Mouse (Mus musculus): ENCODE data around the gene Snapc5. TPM values are rescaled to one million over a fixed set of nuclear protein-coding genes. Genes with fewer than 3 reads are reported as not detected.
"Not testable (repeated sequence)": the region's sequence is repeated elsewhere in the genome, so short reads cannot be mapped to it uniquely, and the experiment has no call there.

The Snapc5 gene
- total RNA-seq (2021): 23.2 and 25.0 TPM in 2 replicates
- long read RNA-seq, transcript Snapc5-201 (3 exons, 1,228 nt): major isoform, 26 of 26 reads
- long read RNA-seq, partial matches to known transcripts: 0 of 26 reads
- long read RNA-seq, other reads (novel, unspliced or antisense): 0 of 26 reads

GRCm38 (mm10) chr9:64178974-64179646, at the start of gene Snapc5:
Snapc5 (plus strand) TSS chr9:64179274.
- DNase-seq: peak; percentile 87

GRCm38 (mm10) chr9:64131623-64132022, 47.5 kb upstream of the Snapc5 start:
- DNase-seq: no peak

DNA sequence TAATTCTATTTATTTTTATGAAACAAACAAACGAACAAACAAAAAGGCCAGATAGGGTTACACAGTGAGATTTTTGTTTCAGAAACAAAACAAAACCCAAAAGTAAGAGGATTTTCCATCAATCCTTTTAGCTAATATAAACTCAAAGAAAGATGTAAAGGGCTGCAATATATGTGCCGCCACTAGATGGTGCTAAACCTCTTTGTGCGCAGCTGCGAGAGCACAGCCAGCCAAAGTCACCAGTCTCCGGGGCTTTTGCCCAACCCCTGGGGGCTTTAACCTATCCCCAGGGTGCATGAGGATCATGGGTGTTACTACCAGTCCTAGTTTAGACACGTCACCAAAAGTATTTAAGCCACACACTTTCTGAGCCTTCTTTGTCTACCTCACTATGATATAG, 40.2 kb upstream of the Snapc5 start:
- DNase-seq: peak; percentile 38

DNA sequence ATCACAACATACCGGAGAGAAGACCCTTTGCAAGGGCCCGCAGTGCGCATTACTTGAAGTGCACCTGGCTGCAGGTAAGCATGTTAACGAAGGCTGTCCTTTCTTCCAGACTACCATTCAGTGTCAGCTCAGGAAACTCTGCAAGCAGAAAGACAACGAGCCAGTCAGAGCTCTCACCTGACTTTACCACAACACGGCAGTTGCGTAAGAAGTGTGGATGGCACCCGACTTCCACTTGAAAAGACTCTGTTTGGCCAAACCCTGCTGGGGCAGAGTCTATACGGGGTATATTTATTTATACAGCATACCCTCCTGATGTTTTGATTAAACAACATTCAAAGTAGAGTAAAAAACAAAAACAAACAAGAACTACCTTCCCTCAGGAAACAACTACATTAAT, 39.2 kb upstream of the Snapc5 start:
- DNase-seq: no peak

DNA sequence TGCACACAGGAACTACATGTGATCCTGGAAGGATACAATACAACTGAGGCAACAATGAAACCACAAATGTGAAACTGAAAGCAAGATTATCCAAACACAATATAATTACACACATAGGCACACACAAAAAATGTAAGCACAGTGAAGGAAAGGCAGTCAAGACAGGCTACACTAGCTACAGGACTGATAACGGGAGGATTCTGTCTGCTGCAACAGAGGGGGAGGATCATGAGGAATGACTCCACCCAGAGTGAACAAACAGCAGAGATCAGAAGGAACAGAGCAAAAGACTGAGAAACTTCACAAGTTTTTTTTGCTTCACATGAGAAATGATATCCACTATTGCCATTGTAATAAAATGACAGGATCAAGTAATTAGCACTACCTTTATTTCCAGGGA, 22.4 kb upstream of the Snapc5 start:
- DNase-seq: no peak

DNA sequence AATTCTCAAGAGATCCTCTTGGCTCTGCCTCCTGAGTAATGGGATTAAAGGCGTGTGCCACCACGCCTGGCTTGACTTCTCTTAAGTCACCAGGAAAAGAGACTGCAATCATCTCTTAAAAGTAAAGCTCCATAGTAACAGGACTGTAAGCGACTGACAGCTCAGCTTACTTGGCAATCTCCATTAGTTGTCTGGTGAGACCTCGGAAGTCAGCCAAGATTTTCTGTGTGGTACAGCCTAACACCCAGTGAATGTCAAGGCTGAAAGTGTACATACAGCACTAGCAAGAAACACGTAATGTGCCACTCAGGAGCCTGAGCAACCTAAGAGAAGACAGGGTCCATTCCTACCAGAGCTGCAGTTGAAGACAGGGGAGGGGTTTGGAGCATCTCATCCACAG, 18.6 kb upstream of the Snapc5 start:
- DNase-seq: peak; percentile 32

DNA sequence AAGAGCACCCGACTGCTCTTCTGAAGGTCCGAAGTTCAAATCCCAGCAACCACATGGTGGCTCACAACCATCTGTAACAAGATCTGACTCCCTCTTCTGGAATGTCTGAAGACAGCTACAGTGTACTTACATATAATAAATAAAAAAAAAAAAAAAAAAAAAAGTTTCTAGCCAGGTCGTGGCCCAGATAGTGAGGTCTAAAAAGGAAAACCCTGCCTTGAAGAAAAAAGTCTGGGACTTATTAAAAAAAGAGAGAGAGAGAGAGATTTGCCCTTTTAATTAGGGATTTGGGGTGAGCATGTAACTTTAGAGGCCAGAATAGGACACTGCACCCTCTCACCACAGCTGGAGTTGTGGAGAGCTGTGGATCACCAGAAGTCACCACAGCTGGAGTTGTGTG, 9.1 kb upstream of the Snapc5 start:
- not testable (repeated sequence) for DNase-seq

DNA sequence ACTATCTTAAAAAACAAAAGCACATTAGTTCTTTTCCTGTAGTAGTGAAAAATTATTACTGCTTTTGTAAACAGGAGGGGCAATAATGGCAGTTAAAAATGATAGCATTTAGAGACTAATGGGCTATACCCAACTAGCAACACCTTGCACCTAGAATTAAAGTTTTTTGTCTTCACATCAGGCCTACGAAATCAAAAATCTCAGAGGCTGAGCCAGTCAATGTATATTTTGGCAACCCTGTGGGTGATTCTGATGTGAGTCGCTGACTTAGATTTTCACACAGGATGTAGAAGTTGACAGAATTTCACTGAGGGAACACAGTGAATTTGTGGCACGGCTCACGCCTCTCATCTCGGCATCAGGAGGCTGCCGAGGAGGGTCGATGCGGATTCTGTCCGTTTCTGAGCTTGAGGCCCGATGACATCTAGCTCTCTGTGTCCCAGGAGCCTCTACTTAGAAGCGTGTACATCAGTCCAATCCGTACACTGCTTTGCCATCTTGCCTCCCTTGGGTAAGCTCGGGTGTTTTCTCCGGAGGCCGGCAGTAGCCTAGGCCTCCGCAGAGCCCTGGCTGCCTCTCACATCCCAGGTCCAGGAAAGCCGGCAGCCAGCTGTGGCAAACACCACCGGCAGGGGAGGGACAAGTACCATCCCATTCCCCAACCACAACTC, 6.8 kb upstream of the Snapc5 start:
- no peak for DNase-seq

- peak; percentile 80 for DNase-seq
Observed at GRCm38 (mm10) chr9:64172816-64173665, 6.0 kb upstream of the Snapc5 start, which contains the start of the genes Zwilch and Rpl4. Zwilch (minus strand) TSS chr9:64173104. Rpl4 (plus strand) TSS chr9:64173375.

- no peak for DNase-seq
Observed at GRCm38 (mm10) chr9:64173666-64174220, 5.3 kb upstream of the Snapc5 start.

DNA sequence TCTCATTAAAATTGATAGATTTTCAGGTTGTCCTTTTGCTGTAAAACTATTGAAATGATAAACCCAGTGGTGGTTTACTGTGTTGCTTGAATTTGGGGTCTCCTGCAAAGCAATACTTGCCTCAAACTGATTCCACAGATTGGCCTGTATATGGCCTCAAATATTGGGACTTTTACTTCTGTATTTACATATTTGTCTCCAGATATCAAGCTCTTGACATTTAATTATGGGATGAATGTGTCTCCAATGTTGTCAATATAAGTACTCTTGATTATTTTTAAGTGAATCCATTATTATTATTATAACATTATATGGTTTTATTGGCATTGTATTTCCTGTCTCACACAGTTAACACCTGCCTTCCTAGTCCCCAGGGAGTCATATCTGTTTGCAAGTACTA, 4.7 kb upstream of the Snapc5 start:
- DNase-seq: no peak

DNA sequence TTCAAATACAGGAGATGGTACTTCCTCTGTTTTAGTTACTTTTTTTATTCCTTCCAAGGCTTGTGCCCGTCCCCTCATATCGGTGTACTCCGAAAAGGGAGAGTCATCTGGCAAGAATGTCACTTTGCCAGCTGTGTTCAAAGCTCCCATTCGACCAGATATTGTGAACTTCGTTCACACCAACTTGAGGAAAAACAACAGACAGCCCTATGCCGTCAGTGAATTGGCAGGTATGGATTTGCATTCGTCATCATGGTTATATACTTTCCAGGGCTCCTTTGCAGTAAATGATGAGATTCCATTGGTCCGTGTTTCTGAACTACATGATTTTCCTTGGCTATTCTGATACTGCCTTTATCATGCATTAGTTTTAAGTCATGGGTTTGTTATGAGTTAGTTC, 4.3 kb upstream of the Snapc5 start:
- DNase-seq: no peak

GRCm38 (mm10) chr9:64175378-64175777, 3.7 kb upstream of the Snapc5 start:
- DNase-seq: no peak

GRCm38 (mm10) chr9:64178610-64178973, 482 bp upstream of the Snapc5 start:
- no peak for DNase-seq

DNA sequence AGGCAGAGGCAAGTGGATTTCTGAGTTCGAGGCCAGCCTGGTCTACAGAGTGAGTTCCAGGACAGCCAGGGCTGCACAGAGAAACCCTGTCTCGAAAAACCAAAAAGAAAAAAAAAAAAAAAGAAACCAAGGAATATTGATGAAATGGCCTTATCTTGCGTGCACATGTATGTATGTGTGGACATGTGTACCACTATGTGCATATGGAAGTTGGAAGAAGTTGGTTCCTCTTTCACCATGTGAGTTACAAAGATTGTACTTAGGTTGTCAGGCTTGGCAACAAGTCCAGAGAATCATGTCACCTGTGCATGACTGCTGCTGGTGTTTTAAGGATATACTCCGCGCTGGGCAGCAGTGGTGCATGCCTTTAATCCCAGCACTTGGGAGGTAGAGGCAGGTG, 4.2 kb downstream of the Snapc5 start:
- DNase-seq: not testable (repeated sequence)

- DNase-seq: no peak
Observed at GRCm38 (mm10) chr9:64184166-64184840, 5.2 kb downstream of the Snapc5 start.

DNA sequence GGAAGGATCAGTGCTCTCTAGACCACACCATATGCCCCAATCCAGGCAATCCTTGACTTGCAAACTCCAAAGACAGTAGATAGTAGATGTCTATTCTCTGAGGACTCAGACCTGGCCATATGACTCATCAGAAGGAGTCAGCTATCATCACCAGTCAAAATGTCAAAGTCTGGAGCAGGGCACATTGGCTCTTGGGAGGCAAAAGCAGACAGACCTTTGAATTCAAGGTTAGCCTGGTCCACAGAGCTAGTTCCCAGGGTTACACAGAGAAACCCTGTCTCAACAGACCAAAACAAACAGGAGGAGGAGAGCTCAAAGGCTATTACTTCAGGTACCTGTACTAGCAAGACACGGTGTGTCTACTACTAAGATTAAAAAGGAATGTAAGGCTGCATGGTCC, 14.8 kb downstream of the Snapc5 start:
- no peak for DNase-seq

GRCm38 (mm10) chr9:64195554-64195953, 16.5 kb downstream of the Snapc5 start:
- DNase-seq: no peak

- no peak for DNase-seq
Observed at GRCm38 (mm10) chr9:64197524-64197923, 18.4 kb downstream of the Snapc5 start.

DNA sequence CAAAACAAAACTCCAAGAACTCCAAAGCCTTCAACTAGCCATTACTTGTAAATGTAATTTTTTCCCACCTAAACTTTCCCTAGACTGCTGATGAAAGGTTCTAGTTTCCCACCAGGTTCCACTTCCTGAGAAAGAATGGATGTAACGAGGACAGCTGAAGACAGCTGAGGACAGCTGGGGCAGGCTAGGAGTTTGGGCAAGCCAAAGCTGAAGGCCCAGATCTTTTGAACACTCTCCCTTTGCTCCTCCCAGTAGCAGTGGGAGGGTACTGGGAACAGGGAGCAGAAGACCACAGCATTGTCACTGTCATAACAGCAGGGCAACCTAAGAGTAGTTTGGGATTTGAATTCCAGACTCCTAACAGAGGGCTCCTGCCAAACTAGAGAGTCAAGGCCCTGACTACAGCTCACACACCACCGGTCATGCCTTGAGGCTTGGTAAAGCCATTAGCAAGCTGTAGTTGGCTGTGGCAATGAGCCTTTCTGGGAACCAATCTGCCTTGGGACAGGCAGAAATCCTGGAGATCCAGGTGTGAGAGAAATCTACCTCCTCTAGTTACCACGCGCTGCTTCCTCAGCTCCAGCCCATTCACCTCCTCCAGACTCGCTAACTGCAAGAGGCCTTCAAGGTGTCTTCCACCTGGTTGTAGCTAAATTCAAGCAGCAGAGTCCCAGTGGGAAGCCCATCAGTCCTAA, 19.1 kb downstream of the Snapc5 start:
- DNase-seq: no peak

DNA sequence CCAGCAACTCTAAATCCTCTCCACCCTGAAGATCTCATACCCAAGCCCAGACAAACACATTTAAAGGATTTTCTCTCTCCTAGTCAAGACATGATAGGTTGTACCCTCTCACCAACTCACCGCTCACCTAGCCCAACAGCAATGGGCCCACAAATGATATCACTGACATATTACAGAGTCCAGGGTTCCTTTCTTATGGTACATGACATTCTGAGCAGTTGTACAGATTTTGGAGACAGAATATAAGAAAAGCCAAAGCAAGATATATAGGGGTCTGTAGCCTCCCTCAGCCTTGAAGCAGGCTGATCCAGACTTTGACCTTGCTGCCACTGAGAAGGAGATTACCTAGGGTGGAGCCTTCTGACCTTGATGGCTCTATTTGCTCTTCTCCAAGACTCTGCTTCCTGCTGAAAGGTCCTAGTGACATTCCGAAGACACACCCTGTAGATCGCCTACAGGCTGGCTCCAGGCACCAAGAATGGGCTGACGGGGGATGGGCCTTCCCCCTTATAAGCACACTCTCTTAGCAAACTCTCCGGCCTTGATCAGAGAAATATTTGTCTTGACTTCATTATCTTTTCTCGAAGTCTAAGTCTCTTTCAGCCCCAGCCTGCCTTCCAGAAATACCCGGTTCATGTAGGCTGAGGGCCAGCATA, 19.8 kb downstream of the Snapc5 start:
- not testable (repeated sequence) for DNase-seq
